Mouse (Mus musculus): ENCODE data around the gene Selenop.

GRCm38 (mm10) chr15:3228990-3229389 is 39.4 kb upstream of the Selenop start:
- TF ChIP-seq CTCF (IDR thresholded peaks at IDR 0.05 in 2 of 3, conservative IDR thresholded peaks at IDR 0.05 in 1 of 3; ENCODE audit: control insufficient read depth in 1 of 3, insufficient read depth in 1 of 3, low read depth in 2 of 3, low read length in 3 of 3, poor library complexity in 1 of 3, severe bottlenecking in 1 of 3) (no peak), HCFC1 (IDR thresholded peaks at IDR 0.05; ENCODE audit: low read depth, low read length) (no peak), POLR2A (IDR thresholded peaks at IDR 0.05; ENCODE audit: control insufficient read depth in 1 of 2, insufficient read depth in 1 of 2, low read depth in 1 of 2, low read length in 2 of 2, poor library complexity in 1 of 2) (no peak), GATA1 (IDR thresholded peaks at IDR 0.05; ENCODE audit: low read depth, low read length) (no peak), POLR2AphosphoS5 (IDR thresholded peaks at IDR 0.05; ENCODE audit: borderline replicate concordance, low read depth, low read length) (no peak), E2F4 (IDR thresholded peaks at IDR 0.05; ENCODE audit: borderline replicate concordance, low read depth, low read length) (no peak), TAL1 (IDR thresholded peaks at IDR 0.05; ENCODE audit: low read length) (no peak), KAT2A (conservative IDR thresholded peaks at IDR 0.05; ENCODE audit: low read depth, low read length) (no peak)

All from MEL (cell line).